Mouse (Mus musculus): ENCODE measurements around the gene Lsamp. TPM values are rescaled to one million over a fixed set of nuclear protein-coding genes. Genes with fewer than 3 reads are reported as not detected.

Gene Lsamp
- polyA plus RNA-seq, 1 experiment: 0.31 TPM

GRCm38 (mm10) chr16:41903654-41904053 is 1919.5 kb downstream of the Lsamp start:
- H3K36me3 ChIP-seq (ENCODE audit: control insufficient read depth, insufficient read depth, low read length): no peaks in the 10 kb centered on the region
- H3K27ac ChIP-seq (ENCODE audit: control insufficient read depth, insufficient read depth, low read depth, low read length): no peak overlapping the region
- no peaks in the 10 kb centered on the region for H3K4me1 ChIP-seq (ENCODE audit: control insufficient read depth, insufficient read depth, low read length)
- H3K4me3 ChIP-seq (ENCODE audit: control insufficient read depth, low read depth, low read length): no peak overlapping the region
- no peak for TF ChIP-seq POLR2A (IDR thresholded peaks at IDR 0.05; ENCODE audit: control insufficient read depth, low read depth, low read length)
- no peak for TF ChIP-seq CTCF (IDR thresholded peaks at IDR 0.05; ENCODE audit: control insufficient read depth, insufficient read depth, insufficient replicate concordance, low read depth, low read length)
- no peaks in the 10 kb centered on the region for H3K27me3 ChIP-seq (ENCODE audit: control insufficient read depth, insufficient read depth, low read length)

GRCm38 (mm10) chr16:41912584-41913193 is 1928.5 kb downstream of the Lsamp start:
- Histone ChIP-seq H3K4me3 (ENCODE audit: control insufficient read depth, low read depth, low read length) (no peak overlapping the region), H3K4me1 (ENCODE audit: control insufficient read depth, insufficient read depth, low read length) (no peaks in the 10 kb centered on the region), H3K27me3 (ENCODE audit: control insufficient read depth, insufficient read depth, low read length) (no peaks in the 10 kb centered on the region), H3K27ac (ENCODE audit: control insufficient read depth, insufficient read depth, low read depth, low read length) (no peak overlapping the region), H3K36me3 (ENCODE audit: control insufficient read depth, insufficient read depth, low read length) (no peaks in the 10 kb centered on the region)
- TF ChIP-seq POLR2A (IDR thresholded peaks at IDR 0.05; ENCODE audit: control insufficient read depth, low read depth, low read length) (no peak), CTCF (IDR thresholded peaks at IDR 0.05; ENCODE audit: control insufficient read depth, insufficient read depth, insufficient replicate concordance, low read depth, low read length) (no peak)

- H3K27ac ChIP-seq (ENCODE audit: control insufficient read depth, insufficient read depth, low read depth, low read length): no peak overlapping the region
- no peaks in the 10 kb centered on the region for H3K36me3 ChIP-seq (ENCODE audit: control insufficient read depth, insufficient read depth, low read length)
- no peak for TF ChIP-seq POLR2A (IDR thresholded peaks at IDR 0.05; ENCODE audit: control insufficient read depth, low read depth, low read length)
- no peak for TF ChIP-seq CTCF (IDR thresholded peaks at IDR 0.05; ENCODE audit: control insufficient read depth, insufficient read depth, insufficient replicate concordance, low read depth, low read length)
- no peaks in the 10 kb centered on the region for H3K4me1 ChIP-seq (ENCODE audit: control insufficient read depth, insufficient read depth, low read length)
- no peak overlapping the region for H3K4me3 ChIP-seq (ENCODE audit: control insufficient read depth, low read depth, low read length)
- no peaks in the 10 kb centered on the region for H3K27me3 ChIP-seq (ENCODE audit: control insufficient read depth, insufficient read depth, low read length)
These were observed 1929.2 kb downstream of the Lsamp start for GRCm38 (mm10) chr16:41913346-41913745.

GRCm38 (mm10) chr16:41916342-41916741 is 1932.2 kb downstream of the Lsamp start:
- Histone ChIP-seq H3K4me1 (ENCODE audit: control insufficient read depth, insufficient read depth, low read length) (no peaks in the 10 kb centered on the region), H3K27ac (ENCODE audit: control insufficient read depth, insufficient read depth, low read depth, low read length) (no peak overlapping the region), H3K4me3 (ENCODE audit: control insufficient read depth, low read depth, low read length) (no peak overlapping the region), H3K36me3 (ENCODE audit: control insufficient read depth, insufficient read depth, low read length) (no peaks in the 10 kb centered on the region), H3K27me3 (ENCODE audit: control insufficient read depth, insufficient read depth, low read length) (no peaks in the 10 kb centered on the region)
- TF ChIP-seq POLR2A (IDR thresholded peaks at IDR 0.05; ENCODE audit: control insufficient read depth, low read depth, low read length) (no peak), CTCF (IDR thresholded peaks at IDR 0.05; ENCODE audit: control insufficient read depth, insufficient read depth, insufficient replicate concordance, low read depth, low read length) (no peak)

GRCm38 (mm10) chr16:41917057-41917821 is 1933.1 kb downstream of the Lsamp start:
- Histone ChIP-seq H3K27ac (ENCODE audit: control insufficient read depth, insufficient read depth, low read depth, low read length) (no peak overlapping the region), H3K27me3 (ENCODE audit: control insufficient read depth, insufficient read depth, low read length) (no peaks in the 10 kb centered on the region), H3K36me3 (ENCODE audit: control insufficient read depth, insufficient read depth, low read length) (no peaks in the 10 kb centered on the region), H3K4me1 (ENCODE audit: control insufficient read depth, insufficient read depth, low read length) (no peaks in the 10 kb centered on the region), H3K4me3 (ENCODE audit: control insufficient read depth, low read depth, low read length) (no peak overlapping the region)
- no peak for TF ChIP-seq CTCF (IDR thresholded peaks at IDR 0.05; ENCODE audit: control insufficient read depth, insufficient read depth, insufficient replicate concordance, low read depth, low read length)
- no peak for TF ChIP-seq POLR2A (IDR thresholded peaks at IDR 0.05; ENCODE audit: control insufficient read depth, low read depth, low read length)

GRCm38 (mm10) chr16:41929546-41929945 is 1945.4 kb downstream of the Lsamp start:
- Histone ChIP-seq H3K4me1 (ENCODE audit: control insufficient read depth, insufficient read depth, low read length) (no peaks in the 10 kb centered on the region; the same call in 1 of the 2 replicates), H3K36me3 (ENCODE audit: control insufficient read depth, insufficient read depth, low read length) (no peaks in the 10 kb centered on the region), H3K27me3 (ENCODE audit: control insufficient read depth, insufficient read depth, low read length) (no peaks in the 10 kb centered on the region), H3K4me3 (ENCODE audit: control insufficient read depth, low read depth, low read length) (no peak overlapping the region), H3K27ac (ENCODE audit: control insufficient read depth, insufficient read depth, low read depth, low read length) (no peak overlapping the region)
- TF ChIP-seq CTCF (IDR thresholded peaks at IDR 0.05; ENCODE audit: control insufficient read depth, insufficient read depth, insufficient replicate concordance, low read depth, low read length) (no peak), POLR2A (IDR thresholded peaks at IDR 0.05; ENCODE audit: control insufficient read depth, low read depth, low read length) (no peak)

GRCm38 (mm10) chr16:41935701-41936100 is 1951.5 kb downstream of the Lsamp start:
- H3K27ac ChIP-seq (ENCODE audit: control insufficient read depth, insufficient read depth, low read depth, low read length): no peak overlapping the region
- no peak for TF ChIP-seq CTCF (IDR thresholded peaks at IDR 0.05; ENCODE audit: control insufficient read depth, insufficient read depth, insufficient replicate concordance, low read depth, low read length)
- TF ChIP-seq POLR2A (IDR thresholded peaks at IDR 0.05; ENCODE audit: control insufficient read depth, low read depth, low read length): no peak
- H3K4me3 ChIP-seq (ENCODE audit: control insufficient read depth, low read depth, low read length): no peak overlapping the region
- no peaks in the 10 kb centered on the region for H3K36me3 ChIP-seq (ENCODE audit: control insufficient read depth, insufficient read depth, low read length)
- H3K27me3 ChIP-seq (ENCODE audit: control insufficient read depth, insufficient read depth, low read length): no peaks in the 10 kb centered on the region
- no peaks in the 10 kb centered on the region; the same call in 1 of the 2 replicates for H3K4me1 ChIP-seq (ENCODE audit: control insufficient read depth, insufficient read depth, low read length)
